Mouse (Mus musculus) retina, postnatal 7 days (tissue): ENCODE results near the gene Axl.
"Not testable (repeated sequence)": the region's sequence is repeated elsewhere in the genome, so short reads cannot be mapped to it uniquely, and the experiment has no call there.

Experiments used
- DNase-seq: peaks from one replicate; pipeline ENCODE4 v3.0.0-alpha.2; 2012; ENCODE audit warnings: low read depth, low spot score

Axl gene

DNA sequence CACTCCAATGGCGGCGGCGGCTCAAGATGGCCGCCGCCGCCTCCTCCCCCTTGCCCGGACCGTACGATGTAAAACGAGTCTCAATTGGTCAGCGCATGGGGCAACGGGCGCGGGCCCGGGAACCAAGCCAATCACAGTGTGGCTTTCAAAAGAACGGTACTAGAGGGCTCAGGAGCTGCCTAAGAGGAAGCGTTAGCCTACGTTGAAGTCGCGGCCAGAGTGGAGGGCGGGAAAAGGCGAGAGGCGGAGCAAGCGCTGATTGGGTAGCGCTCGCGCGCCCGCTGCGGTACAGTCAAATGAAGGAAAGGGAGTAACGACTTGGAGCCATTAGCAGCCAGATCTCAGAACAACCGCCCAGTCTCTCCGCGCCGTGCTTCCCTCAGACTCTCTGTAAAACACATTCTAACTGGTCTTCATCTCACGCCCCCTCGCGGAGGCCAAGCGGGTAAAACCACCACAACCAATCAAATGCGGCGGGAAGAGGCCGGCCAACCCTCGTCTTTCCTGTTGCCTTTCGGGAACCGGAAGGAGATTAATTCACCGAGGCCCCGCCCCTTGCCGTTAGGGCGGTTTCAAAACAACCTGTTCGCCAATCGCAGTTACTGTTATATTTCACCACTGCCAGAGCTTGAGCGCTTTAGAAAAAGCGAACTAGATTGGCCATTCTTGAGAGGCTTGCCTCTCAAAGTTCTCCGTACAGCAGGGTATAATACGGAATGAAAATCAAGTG, 33.6 kb downstream of the Axl start, which contains the start of gene Hnrnpul1:
Hnrnpul1 (minus strand) TSS at position 20 of the 730 bp plus-strand sequence.
- DNase-seq: peak; percentile 100

DNA sequence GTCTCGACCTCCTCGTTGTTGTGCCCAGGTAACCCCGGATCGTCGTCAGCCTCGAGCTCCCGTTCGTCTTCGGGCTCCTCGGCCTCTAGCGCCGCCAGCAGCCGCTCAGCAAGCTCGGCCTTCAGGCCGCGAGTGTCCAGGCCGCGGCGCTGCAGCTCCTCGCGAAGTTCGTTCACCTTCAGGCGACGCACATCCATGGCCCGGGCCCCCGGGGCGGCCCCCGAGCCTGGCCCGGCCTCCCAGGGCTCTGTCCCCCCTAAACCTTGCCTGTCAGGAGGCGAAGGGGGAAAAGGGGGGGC, 34.1 kb downstream of the Axl start:
- DNase-seq: no peak

DNA sequence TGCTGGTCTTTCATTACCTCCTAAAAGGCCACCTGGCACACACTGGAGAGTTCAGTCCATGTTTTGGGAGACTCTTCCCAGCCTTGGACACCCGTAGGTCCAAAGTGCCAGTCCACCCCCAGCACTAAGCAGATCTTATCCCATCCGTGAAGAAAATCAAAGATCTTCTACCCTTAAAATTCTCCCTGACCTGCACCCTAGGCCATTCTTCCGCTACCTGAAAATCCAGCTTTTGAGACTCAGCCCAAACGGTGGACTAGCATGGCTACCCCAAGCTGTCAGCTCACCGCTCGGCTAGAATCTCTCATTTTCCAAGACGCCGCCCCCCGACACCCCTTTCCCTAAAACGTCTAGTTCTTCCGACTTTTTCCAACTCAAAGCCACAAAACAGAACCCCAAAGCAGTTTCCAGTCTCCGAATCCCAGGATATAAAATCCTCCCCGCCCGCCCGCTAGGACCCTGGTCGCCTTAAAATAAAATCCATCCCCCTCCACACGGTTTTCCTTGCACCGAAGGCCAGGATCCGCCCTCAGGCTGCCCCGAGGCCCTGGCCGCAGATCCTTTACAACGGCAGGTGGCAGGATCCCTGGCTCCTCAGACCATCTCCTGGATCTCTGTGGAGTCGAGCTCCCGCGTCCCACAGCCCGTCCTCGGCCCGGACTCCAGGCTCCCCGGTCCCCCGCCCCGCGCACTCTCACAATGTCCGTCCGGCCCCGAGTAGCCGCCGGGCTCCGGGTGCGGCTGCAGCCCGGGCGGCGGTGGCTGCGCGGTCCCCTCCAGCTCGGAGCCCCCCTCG, 34.7 kb downstream of the Axl start:
- DNase-seq: no peak

DNA sequence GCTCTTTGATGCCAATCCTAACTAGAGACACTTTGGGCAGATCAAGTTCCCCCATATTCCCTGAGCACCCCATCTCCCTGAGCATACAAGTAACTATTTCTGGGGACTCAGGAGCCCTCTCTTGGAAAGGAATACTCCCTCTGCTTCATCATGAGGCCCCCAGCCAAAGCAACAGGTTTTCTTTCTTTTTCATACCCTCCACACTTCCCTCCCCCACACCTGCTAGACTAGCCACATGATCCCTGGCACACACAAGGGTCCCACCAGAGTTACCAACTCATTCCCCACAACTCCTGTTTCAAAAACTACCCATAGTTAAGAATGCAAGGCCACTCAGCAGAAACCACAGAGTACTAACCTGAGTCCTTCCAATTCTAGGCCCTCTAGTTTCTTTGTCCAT, 35.4 kb downstream of the Axl start:
- DNase-seq: no peak

DNA sequence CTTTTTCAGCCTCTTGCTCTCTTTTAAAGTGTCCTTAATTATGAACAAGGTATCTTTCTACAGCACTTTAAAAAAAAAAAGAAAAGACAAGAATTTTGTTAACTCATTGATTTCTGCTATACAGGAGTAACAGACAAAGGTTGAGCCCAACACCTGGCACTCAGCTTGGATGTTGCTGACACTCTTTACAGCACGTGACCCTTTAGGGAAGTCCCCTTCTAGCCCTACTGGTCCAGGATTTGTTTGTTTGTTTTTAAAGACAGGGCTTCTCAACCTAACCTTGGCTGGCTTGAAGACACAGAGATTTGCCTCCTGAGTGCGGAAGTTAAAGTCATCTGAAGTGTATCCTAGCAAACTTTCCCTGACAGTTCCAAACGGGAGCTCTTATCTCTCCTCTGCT, 41.7 kb downstream of the Axl start:
- DNase-seq: no peak

DNA sequence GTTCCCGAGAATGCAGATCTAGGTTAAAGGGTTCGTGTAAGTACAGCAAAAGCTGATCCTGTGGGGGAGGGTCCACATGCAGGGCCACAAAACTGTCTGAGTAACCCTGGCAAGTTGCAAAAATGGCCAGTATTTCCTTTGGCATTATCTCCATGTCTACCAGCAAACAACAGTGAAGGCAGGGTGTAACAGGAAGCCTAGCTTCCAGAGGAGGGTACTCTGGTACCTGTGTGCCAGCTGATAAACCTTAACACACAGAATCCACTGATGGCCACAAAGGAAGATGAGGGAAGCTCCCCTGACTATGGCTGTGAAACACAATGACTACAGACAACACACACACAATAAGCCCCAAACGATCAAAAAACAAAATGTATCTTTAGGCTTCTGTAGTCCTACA, 50.2 kb downstream of the Axl start:
- DNase-seq: no peak

DNA sequence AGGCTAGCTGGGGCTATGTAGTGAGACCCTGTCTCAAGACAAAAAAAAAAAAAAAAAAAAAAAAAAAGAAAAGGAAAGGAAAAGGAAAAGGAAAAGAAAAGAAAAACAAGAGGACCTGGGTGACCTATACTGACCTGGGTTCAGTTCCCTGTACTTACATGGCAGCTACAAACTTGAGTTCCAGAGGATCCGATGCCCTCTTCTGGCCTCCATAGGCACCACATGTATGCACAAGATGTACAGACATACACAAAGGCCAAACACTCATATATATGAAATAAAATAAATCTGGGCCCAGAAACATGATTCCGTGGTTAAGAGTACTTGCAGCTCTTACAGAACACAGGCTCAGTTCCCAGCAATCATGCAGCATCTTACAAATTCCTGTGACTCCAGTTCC, 51.6 kb downstream of the Axl start:
- no peak for DNase-seq

DNA sequence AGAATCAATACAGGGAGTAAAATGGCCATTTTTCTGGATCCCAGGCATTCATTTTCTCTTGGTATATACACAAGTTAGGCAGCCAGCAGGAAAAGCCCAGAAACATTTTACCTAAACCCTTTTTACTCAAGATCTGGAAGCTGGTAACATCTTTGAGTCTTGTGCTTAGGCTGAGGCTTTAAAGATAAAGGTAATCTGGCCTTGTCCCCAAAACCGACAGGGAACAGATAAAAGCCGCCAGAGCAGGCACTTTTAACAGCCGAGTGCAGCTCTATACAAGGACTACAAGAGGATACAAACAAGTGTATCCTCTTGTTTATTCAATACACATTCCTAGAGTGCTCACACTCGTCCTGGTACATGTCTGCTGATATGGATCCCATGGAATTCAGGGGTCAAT, 53.5 kb downstream of the Axl start:
- DNase-seq: no peak

DNA sequence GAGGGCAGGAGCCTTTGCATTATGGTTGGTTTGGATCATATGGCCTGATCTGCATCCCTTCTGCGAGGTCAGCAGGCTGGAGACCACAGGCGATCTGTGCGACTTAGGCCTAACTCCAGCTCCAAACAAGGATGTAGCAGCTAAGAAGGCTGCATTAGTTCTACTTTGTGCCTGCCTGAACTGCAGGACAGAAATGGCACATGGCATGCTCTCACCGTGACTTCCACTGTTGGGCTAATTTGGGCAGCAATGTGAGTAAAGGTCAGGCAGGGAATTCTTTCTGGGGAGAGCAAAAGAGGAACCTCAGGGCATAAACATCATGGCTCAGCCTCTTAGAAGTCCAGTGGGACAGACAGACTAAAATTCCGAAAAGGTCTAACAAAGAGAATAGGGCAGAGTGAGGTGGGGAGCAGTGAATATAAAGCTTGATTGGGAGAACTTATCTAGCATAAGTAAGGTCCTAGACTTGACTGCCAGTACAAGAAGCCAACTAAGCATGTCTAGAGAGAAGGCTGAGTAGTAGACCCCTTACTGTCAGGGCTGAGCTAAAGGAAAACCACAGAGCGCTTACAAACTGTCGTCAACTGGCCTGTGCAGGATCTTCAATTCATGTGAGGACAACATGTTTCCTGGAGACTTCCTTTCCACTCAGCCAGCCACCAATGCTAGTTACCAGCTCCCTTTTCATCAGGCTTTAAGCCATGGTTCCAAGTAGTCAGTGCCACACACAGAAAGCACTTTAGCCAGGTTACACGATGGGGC, 57.0 kb downstream of the Axl start:
- no peak for DNase-seq

DNA sequence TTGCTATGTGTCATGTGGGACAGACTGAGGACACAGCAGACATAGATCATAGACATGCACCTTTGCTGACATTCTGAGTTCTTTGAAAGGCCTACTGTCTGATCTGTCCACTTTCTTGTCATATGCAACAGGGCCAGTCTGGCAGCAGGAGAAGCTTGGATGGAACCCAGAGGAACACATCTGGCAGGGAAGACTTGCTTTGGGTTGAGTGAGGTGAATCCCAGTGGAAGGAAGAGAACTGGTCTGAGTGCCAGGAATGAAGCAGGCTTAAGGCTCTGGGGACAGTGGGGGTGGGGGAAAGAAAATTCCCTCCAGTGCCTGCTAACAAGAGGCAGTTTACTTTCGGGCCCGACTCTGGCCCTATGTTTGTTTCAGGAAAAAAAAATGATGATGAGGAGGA, 58.6 kb downstream of the Axl start:
- no peak for DNase-seq

DNA sequence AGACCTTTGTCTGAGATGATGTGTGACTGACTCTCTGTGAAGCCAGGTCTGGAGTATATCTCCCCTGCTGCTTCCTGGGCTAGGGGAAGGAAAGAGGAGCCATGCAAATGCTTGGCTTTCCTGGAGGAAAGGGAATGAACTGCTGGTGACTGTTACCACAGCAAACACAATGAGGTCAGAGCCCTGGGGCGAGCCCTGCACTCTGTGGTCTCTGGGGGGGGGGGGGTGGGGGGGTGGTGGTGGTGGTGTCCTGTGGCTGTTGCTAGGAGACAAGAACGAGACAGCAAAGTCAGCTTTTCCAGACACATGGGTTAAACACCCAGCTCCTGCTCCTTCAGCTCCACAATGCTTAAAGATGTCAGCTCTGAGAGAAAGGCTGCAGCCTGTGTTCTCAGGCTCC, 59.1 kb downstream of the Axl start:
- DNase-seq: no peak

DNA sequence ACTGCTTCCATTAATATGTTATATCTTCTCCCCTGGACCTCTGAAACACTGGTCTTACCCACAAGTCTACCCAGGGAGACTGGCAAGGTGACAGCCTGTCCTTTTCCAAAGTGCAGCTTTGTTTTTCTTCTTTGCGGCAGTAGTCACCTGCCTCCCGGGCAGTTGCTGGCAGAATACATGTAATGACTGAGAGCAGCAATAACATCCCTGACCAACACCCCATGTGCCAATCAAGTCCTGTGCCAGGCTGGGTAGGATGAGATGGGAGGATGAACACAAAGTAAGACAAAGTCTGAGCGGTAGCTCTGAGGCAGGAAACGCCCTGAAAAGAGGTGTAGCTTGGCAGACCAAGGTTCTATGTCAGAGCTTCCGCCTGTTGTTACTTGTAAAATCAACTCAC, 60.7 kb downstream of the Axl start:
- no peak for DNase-seq

DNA sequence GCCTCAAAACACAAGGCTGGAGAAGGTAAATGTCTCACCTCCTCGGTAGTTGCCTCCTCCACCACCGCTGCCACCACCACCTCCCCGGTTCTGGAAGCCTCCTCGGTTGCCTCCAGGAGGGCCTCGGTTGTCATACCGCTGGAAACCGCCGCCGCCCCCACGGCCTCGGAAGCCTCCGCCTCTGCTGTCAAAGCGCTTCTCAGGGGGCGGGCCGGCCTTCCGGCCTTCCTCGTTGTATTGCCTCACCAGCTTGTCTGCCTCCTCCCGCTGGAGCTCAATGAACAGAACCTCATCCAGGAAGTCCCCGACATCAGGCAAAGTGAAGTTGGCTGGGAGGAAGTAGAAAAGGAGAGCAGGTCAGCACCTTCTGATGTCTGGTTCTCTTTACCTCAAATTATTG, 62.6 kb downstream of the Axl start:
- DNase-seq: no peak

DNA sequence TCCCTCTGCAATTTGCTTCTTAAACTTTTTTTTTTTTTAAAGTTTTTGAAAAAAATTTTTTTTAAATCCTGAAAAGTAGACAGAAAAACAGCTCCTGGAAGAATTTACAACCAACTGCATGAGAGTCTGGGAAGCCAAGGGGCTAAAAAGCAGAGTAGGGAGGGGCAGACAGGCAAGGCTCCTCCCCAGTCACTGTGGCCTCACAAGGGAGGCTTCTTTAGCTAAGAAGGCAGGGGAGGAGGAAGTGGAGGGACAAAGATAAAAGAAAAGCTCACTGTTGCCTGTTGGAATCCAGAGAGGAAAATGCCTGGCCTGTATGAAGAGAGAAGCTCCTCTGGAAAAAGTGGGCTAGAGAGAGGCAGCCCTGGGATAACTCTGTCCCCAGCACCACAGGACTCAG, 66.7 kb downstream of the Axl start:
- DNase-seq: not testable (repeated sequence)

DNA sequence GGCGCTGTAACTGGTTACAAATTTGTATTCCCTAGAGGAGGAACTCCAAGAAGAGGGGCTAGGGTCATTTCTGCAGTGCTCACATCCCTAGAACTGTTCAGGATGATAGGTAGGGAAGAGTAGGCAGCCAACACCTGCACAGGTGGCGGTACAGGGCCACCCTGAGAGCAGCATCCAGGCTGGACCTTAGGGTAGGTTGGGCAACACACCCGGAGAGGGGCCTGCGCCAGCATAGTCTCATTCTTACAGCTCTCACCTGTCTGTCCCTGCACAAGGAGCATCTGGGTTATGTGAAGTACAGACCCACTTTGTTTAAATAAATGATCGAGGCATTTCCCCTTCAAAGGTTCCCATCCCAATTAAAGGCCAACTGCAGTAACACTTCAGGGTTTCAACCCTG, 67.7 kb downstream of the Axl start:
- DNase-seq: no peak

DNA sequence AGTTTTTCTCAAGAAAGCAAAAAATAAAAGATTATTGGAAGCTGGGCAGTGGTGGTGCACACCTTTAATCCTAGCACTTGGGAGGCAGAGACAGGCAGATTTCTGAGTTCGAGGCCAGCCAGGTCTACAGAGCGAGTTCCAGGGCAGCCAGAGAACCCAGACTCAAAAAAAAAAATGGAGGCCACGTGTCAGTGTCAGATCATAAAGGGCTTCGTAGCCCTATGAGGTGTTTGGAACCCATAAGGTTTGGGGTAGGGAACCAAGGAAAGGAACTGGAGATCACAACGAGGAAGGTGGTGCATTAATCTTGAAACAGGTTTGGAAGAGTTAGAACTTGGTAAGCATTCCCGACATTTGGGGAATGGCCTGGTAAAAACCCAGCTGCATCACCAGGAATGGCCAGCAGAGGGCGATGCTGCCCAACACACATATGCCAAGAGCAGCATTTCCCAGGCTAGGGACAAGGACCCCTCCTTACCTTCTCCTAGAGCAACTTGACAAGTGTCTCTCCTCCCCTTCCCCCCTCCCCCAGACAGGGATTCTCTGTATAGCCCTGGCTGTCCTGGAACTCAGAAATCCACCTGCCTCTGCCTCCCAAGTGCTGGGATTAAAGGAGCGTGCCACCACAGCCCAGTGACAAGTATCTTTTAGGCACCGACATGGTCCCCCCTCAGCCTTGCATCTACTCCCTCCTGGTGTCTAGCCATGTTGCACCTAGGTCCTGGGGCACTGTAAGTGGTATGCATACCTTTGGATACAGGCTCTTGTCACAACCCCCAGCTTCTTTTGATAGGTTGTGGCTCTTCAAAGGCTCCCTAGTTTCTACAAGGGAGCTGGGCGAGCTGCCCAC, 68.5 kb downstream of the Axl start:
- peak; percentile 56 for DNase-seq

DNA sequence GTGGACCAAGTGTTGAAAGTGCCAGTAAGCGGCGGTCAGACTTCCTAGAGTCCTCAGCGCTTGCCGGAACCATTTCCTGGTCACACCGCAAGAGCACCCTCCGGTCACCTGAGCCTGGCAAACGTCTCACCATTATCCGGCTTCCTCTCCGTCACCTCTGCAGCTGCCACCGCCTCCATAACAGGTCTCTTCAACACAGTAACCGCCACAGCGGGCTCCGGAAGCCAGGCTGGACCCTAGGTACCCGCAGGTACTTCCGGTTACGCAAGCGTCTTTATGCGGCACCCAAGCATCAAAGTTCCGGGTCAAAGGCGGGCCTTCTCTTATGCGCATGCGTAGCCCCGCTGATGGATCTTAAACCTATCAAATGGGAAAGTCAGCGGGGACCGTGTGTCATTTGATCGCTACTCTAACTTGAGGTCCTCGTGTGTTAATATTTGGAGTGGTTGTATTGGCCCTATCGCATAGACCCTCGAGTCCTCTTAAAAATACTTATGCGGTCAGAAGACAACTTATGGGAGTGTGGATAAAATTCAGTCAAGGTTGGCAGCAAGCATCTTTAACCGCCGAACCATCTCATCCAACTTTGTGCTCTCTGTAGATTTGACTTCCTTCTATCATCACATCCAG, 69.6 kb downstream of the Axl start, which contains the start of gene Ccdc97:
Ccdc97 (minus strand) TSS at position 301 of the 630 bp plus-strand sequence.
- DNase-seq: peak; percentile 92

DNA sequence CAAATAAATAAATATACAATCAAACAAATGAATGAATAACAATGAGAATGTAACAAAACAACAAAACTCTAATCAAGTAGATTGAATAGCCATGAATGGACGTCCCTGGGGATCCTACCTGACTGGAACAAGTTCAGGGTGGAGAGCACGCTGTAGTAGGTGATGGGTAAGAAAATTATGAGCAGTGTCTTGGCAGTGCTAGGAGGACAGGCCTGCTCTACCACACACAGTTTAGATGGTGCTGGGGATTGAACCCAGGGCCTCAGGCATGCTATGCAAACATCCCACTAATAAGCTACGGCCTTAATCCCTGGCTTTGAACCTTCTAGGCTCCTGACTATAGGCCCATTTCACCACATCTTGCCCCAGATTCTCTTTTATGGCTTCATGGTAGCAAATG, 71.0 kb downstream of the Axl start:
- no peak for DNase-seq

DNA sequence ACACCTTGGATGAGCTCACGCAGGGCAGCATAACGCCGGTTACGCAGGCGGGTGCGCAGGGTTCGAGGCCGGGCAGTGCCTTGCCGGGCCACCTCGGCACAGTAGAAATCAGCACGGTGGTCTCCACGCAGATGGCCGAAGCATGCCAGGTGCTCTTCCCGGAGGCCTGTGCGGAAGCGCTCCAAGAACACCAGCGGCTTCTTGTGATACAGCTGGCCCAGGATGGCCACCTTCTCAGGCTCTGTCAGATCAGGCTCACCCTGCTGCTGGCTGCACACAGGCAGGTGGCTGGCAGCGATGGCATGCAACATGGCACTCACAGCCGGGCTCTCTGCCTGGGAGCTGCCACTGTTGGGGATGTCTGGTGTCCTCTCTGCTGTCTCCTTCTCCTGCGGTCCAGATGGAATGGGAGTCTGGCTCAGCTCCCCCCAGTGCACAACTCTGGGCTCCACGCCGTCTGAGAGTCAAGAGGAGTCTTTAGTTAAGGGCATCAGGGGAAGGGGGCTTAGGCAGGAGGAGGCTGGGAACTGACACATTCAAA, 72.7 kb downstream of the Axl start:
- DNase-seq: no peak

DNA sequence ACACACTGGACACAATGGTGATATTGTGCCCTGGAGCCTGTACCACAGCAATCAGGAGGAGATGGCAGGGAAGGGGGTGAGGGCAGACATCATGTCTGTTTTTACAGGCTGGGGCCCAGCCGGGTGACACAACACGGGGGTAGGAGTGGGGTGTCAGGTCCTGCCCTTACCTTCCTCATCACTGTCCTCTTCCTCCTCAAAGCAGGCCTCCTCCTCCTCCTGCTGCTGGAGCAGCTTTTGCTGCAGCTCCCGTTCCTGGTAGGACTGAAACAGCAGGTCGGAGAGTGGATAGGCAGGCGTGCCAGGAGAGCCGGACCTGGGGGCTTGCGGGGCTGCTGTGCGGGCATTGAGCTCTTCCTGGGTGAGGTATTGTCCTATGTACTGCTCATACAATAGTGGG, 73.9 kb downstream of the Axl start:
- DNase-seq: no peak

DNA sequence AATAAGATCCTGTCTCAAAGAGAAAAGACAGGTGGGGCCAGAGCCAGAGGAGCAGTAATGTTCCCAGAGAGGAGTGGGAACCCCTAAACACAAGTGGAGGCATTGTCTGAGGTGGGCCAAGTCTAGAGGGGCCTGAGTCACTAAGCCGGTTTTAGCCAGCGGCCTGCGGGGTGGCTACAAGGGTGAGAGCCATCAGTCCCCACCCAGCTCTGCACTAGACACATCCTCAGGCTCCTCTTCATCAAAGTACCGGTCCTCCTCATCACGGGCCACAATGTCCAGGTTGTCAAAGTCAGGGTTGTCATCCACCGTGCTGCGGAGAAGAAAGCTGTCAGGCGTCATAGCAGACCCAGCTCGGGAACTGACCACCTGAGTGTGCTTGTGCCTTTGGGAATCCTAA, 75.7 kb downstream of the Axl start:
- DNase-seq: no peak
